Mouse (Mus musculus) forelimb bud, embryonic 11.5 days (tissue): ENCODE data around the gene Gm17617.

Experiments used
- DNase-seq: peaks from one replicate; pipeline ENCODE4 v3.0.0-alpha.2; 2012; ENCODE audit warnings: low read depth, low spot score

The Gm17617 gene

GRCm38 (mm10) chr13:55133448-55133847, at the start of gene Gm17617:
Gene Gm17617 (minus strand): TSS chr13:55133548.
- DNase-seq: no peak

GRCm38 (mm10) chr13:55182173-55182894, 49.0 kb upstream of the Gm17617 start:
- peak; percentile 57 for DNase-seq

- no peak for DNase-seq
These were observed 48.4 kb upstream of the Gm17617 start for GRCm38 (mm10) chr13:55181786-55182172.

- no peak for DNase-seq
These were observed 46.2 kb upstream of the Gm17617 start for GRCm38 (mm10) chr13:55179591-55179990.

GRCm38 (mm10) chr13:55178556-55178955, 45.2 kb upstream of the Gm17617 start:
- DNase-seq: peak; percentile 82

- DNase-seq: no peak
These were observed 44.7 kb upstream of the Gm17617 start for GRCm38 (mm10) chr13:55177903-55178496.

- DNase-seq: no peak
These were observed 42.9 kb upstream of the Gm17617 start for GRCm38 (mm10) chr13:55176265-55176664.

GRCm38 (mm10) chr13:55174347-55174746, 41.0 kb upstream of the Gm17617 start:
- DNase-seq: peak; percentile 32

- no peak for DNase-seq
These were observed 39.0 kb upstream of the Gm17617 start for GRCm38 (mm10) chr13:55172336-55172770.

- peak; percentile 49 for DNase-seq
These were observed 38.4 kb upstream of the Gm17617 start for GRCm38 (mm10) chr13:55171517-55172335.

- DNase-seq: no peak
These were observed 35.6 kb upstream of the Gm17617 start for GRCm38 (mm10) chr13:55168958-55169369.

- DNase-seq: no peak
These were observed 34.9 kb upstream of the Gm17617 start for GRCm38 (mm10) chr13:55168255-55168654.

- no peak for DNase-seq
These were observed 34.5 kb upstream of the Gm17617 start for GRCm38 (mm10) chr13:55167798-55168197.

GRCm38 (mm10) chr13:55166806-55167725, 33.7 kb upstream of the Gm17617 start:
- DNase-seq: no peak

GRCm38 (mm10) chr13:55165831-55166339, 32.5 kb upstream of the Gm17617 start:
- no peak for DNase-seq

GRCm38 (mm10) chr13:55163553-55163952, 30.2 kb upstream of the Gm17617 start:
- no peak for DNase-seq

- DNase-seq: no peak
These were observed 29.0 kb upstream of the Gm17617 start for GRCm38 (mm10) chr13:55162365-55162764.

- no peak for DNase-seq
These were observed 20.6 kb upstream of the Gm17617 start for GRCm38 (mm10) chr13:55153951-55154350.

- peak; percentile 40 for DNase-seq
These were observed 19.5 kb upstream of the Gm17617 start, which contains the start of gene Fgfr4 for GRCm38 (mm10) chr13:55152621-55153415. Gene Fgfr4 (plus strand): TSS chr13:55152640.

- DNase-seq: no peak
These were observed 6.9 kb upstream of the Gm17617 start for GRCm38 (mm10) chr13:55140271-55140670.
